Mouse (Mus musculus): ENCODE measurements around the gene Ntn3.

Ntn3 gene

DNA sequence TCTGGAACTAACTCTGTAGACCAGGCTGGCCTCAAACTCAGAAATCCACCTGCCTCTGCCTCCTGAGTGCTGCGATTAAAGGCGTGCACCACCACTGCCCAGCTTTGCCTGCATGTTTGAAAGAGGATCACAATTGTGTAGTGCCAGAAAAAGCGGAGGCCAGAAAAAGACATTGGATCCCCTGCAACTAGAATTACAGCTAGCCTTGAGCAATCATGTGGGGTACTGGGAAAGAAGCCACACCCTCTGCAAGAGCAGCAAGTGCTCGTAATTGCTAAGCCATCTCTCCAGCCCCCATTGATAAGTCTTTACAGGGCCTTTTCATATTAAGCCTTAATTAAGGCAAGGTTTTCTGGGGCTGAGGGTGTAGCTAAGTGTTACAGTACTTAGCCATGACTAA, 17.9 kb downstream of the Ntn3 start:
- no peak for DNase-seq (ENCODE audit: extremely low read depth, low read depth)

DNA sequence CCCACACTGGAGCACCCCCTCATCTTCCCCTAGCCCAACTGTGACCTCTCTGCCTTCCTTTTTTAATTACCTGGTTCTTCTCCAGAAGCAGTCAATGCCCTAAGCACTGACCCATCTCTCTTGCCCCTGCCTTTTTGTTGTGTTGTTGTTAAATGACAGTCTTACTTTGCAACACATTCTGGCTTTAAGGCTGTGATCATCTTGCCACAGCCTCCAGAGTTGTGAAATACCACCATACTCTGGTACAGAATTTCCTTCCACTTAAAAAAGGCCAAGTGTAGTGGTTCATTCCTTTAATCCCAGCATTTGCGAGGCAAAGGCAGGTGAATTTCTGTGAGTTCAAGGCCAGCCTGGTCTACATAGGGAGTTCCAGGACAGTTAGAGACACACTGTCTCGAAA, 18.4 kb downstream of the Ntn3 start:
- no peak for DNase-seq (ENCODE audit: extremely low read depth, low read depth)

DNA sequence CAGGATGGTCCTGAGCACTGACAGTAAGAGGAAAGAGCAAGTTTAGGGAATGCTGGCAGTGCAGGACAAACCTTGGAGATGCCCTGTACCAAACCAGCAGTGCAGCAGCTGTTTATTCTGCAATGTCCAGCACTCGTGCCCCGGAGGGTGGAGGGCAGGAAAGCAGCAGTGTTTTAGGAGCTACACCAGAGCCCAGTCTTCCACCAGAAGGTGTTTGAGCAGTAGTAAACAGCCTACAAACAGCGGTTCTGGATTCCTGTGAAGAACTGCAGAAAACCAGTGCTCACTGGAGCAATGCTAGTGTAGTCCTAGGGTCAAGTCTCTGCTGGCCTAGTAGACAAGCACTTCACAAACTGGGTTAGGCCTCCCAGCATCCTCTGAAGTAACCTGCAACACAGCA, 35.1 kb downstream of the Ntn3 start:
- DNase-seq (ENCODE audit: extremely low read depth, low read depth), result no peak

DNA sequence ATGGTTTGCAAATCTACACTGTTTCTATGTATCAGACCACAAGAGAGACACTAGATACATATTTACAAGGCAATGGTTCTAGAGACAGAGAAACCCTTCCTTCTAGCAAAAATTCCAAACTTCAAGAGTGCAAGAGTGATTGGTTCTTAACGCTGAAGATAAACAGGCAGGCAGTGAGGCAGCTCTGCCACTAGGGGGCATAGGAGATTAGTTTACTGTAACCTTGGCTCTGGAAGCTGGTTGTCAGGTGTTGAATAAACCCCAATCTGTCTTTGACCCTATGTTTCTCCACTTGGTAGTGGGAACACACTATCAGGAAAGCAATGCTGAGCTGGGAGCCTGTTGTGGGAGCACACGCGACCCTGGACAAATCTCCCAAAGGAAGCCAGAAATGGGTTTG, 35.9 kb downstream of the Ntn3 start:
- peak; percentile 57 for DNase-seq (ENCODE audit: extremely low read depth, low read depth)

DNA sequence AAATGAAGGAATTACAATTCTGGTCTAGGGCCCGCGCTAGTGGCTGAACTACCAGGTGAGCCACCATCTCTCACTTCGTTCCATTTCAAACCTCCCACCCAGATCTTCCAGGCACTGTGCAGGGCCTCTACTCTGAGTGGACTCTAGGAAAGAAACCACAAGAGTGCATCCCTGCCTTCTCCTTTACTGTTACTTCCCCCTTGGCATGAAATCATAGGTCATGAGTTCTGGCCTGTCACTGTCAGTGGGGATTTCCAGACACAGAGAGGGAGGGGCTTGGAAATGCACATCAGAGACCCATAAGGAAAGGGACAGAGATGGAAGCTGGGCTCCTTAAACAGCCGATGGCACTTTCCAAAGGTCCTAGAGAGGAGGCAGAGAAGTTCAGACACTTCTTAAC, 37.6 kb downstream of the Ntn3 start:
- no peak for DNase-seq (ENCODE audit: extremely low read depth, low read depth)

DNA sequence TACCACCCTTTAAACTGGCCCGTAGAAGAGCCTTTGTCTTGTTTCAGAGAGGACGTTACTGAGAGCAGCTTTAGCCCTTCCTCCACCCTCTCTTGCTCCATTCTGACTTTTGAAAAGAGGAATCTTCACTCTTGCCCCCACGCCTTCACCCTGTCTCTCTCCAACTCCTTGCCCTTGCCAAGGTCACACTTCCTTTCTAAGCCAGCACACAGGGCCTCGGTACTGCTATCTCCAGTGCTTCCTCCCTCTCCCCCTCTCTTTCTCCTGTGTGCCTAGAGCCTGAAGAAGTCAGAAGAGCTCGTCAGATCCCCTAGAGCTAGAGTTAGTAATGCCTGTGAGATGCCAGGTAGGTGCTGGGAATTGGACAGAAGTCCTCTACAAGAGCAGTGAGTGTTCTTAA, 38.6 kb downstream of the Ntn3 start:
- peak; percentile 29 for DNase-seq (ENCODE audit: extremely low read depth, low read depth)

DNA sequence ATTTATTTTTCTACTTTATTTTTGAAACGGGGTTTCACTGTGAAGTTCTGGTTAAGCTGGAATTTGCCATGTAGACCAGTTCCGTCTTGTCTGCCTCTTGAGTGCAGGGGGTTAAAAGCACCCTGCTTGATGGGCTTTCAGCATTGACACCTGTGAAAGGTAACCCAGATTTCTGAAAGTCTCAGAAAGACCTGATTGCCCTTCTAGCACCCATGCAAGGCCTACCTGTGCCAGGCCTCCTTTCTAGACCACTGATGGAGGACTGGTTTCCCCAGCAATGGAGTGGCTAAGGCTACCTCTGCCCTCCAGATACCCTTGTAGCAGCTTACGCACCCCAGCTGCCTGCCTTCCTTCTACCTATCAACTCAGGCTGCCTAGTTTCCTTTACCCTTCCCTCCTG, 39.2 kb downstream of the Ntn3 start:
- DNase-seq (ENCODE audit: extremely low read depth, low read depth), result no peak

DNA sequence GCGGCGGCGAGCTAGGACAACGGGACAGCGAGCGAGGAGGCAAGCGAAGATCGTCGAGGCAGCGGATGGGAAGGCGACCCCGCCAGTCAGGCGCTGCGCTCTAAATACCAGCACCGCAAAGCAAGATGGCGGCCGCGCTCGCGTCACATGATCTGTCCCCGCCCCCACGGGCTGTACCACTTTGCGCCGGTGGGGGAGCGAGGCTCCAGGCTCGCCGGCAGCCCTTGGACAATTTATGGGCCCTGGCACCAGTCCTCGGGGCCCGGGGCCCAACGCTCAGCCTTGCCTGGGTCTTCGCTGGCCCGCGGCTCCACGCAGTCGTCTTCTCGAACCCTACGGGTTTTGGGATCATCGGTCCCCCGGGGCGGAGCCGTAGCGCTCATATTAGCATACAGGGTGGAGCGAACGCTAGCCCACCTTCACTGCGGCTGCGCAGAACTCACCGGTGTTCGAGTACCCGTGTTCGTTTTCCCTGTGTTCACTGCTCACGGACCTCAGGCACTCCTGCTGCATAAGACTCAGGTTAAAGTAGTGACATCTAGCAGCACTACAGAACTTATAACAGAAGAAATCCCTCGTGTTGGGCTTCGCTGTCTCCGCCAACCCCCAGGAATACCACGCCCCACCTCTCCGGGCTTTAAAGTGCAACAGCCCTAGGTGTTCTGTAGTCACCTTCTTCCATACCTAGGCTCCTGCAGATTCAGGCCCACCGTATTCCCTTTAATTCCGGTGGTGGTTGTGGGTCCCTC, 39.8 kb downstream of the Ntn3 start, which contains the start of gene Atp6v0c:
TSS of gene Atp6v0c (minus strand) at position 386 of the 749 bp plus-strand sequence.
- peak; percentile 85 for DNase-seq (ENCODE audit: extremely low read depth, low read depth)

DNA sequence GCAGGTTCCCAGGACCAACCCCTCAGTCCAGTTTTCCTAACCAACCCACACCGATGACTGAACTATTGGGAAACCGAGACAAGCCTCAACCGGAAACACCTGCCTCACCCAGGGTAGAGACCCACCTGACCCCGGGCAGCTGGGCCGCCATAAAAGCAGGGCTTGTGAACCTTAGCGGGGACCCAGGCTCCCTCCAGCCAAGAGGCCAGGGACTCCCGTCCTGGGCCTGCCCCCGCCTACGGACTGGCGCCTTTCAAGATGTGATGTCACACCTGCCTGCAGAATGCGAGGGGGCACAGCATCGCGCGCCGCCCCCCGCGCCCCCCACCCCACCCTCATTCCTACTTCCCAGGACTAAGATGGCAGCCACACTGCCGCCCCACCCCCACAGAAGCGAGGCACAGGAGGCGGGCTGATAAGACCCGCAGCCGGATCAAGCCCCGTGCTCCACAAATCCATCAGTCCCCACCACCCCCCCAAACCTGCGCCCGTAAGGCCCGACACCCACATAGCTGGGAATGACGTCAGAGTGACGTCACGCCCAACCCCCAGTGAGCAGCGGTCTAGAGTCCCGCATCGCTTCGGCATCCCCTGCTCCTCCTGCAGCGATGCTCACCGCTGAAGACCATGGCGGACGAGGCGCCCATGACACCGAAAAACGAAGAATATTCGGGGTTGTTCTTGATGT, 40.6 kb downstream of the Ntn3 start:
- peak; percentile 53 for DNase-seq (ENCODE audit: extremely low read depth, low read depth)

DNA sequence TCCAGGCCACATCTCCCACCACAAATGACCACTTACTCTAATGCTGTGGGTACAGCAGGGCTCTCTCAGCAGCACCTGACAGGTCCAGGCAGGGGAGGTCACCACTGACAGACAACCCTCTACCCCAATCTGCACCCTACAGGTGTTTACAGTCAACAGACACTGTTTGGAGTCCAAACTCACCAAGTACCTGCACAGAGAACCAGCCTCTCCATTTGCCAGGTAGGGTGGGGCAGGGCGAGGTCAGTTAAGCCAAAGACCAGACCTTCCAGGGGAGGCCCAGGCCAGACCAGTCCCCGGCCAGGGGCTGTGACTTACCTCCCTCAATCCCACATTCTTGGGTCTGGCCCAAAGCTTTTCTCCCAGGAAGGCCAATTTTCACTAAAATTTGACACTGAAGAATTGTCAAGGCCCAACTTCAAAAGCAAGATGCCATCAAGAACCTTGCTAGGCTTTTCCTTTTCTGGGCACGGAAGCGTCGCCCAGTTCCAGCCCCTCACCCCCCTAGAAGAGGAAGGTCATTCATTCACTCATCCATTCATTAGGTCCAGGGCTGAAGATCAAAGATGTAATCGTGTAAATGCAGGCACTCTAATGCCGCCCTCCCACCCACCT, 41.3 kb downstream of the Ntn3 start:
- no peak for DNase-seq (ENCODE audit: extremely low read depth, low read depth)

DNA sequence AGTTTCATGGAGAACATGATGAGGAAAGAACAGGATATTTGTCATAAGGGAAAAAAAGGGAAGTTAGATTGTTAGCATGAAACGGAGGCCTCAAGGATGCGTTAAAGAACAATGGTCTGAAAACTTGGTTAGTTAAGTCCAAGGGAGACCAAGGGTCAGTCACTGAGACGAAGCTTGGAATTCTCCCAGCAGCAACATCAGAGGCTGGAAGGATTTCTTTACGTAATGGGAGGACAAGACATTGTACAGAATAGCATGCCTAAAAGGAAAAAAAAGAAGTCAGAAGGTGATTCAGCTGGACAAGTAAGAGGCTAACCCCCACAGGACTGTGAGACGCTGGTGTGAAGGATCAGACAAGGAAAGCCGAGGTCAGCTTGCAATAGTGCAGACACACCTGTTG, 42.2 kb downstream of the Ntn3 start:
- peak; percentile 30 for DNase-seq (ENCODE audit: extremely low read depth, low read depth)

DNA sequence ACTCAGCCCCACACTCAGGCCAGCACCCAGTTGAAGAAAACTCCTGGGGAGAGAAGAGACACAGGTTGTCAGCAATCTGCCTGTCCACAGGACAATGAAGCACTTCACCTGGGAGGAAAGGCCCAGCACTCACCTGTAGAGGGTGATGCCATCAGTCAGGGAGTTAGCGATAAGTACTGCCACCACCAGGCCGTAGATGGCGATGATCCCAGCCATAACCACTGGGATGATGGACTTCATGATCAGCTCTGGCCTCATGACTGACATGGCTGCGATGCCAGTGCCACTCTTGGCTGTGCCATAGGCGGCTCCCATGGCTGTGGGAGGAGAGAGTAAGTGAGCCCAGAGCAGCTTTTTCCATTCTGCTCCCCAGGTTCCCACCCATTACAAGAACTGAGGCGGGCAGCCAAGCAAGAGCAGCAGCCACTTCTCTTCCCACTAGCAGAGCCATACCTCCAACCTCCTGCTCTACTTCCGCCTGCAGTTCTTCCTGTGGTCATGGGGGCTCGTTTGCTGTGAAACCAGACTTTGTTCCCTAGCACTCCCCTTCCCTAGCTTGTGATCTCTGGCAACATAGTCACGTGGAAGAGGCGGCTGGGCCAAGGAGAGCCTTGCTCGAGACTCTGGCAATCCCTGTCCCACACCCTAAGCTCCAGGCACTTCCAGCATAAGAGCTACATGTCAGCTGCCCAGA, 44.6 kb downstream of the Ntn3 start:
- no peak for DNase-seq (ENCODE audit: extremely low read depth, low read depth)

DNA sequence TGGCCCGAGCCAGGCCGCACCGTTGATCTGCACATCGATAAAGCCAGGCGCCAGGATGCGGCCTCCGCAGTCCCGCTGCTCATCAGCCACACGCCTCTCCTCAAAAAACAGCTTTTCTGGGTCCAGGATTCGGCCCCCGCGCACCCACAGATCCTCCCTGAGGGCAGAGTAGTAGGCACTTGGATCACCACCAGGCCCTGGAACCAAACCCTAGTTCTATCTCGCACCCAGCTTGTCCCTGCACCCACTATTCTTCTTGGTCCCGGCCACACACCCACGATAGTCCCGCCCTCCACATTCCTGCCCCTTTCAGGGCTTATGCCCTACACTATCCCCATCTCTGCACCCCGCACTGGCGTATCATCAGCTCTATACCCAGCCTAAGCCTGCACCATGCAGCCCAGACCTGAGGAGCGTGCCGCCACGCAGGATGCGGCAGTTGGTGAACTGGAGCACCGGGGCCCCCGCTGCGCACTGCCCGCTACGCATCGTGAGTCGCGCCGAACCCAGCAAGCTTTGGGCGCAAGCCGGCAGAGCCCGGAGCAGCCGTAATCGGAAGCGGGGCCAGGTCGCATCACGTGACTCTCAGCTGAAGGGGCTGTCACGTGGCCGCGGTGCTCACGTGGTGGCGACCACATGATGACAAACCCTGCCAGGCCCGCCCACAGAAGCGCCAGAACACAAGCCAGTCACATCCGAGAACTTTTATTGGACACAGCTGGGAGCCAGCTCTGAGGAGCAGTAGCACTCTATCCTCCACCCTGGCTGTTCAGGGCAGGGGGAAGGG, 46.0 kb downstream of the Ntn3 start, which contains the start of gene Amdhd2:
TSS of gene Amdhd2 (minus strand) at position 591 of the 787 bp plus-strand sequence.
- peak; percentile 85 for DNase-seq (ENCODE audit: extremely low read depth, low read depth)

DNA sequence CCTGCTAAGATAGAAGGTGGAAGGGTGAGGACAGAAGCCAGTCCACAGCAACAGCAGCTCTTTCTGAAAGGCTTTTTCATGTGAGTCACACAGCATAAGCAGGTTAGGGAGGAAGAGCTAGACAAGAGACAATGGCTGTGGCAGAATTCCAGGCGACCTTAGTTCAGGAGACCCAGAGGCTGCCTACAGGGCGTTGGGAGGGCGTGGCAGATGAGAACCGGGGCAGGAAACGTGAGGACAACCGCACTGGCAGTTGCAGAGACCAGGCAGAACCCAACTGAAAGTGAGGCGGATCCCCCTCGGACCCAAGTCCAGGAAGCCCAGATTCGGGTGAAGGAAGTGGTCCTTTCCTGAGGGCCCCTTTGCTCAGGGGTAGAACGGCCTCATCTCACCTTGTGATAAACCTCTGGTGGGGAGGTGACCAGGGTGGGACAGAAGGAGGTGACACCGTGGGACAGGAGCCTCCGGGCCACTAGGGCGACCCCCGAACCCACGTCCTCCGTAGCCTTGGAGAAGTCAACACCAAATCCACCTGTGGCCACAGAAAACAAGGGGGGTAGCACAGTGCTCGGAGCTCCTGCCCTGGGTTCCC, 46.7 kb downstream of the Ntn3 start:
- DNase-seq (ENCODE audit: extremely low read depth, low read depth), result peak; percentile 17

DNA sequence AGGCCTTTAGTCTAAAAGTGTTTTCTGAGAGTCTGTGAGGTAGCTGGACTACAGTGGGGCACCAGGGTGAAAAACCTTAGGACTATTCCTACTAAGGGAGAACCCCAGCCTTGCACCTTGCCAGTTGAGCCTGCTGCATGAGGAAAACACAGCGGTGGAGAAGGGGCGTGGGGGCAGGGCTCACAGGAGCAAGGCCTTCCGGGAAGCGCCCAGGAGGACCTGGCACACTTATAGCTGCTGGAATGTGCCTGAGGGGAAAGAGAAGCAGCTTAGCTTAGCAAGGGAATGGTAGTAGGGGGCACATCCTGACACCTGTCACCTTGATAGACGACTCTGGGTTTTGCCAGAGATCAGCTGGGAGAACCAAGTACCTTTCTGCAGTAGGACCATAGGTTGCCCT, 47.9 kb downstream of the Ntn3 start:
- no peak for DNase-seq (ENCODE audit: extremely low read depth, low read depth)

DNA sequence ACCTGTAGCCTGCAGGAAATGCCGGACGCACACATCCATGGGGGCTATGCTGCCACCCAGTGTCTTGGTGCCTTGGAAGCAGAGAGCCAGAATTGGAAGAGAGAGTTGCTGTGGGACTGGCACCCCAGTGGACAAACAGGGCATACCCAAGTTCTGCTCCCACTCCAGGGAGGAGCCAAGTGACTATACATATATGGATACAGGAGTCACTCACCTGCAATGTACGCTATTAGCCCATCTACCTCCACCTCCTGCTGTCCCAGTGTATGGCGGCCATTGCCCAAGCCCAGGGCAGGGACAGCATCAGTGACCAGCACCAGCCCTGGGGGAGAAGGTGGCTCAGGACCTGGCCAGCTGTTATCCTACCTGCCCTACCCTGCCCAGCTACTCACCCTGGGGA, 51.8 kb downstream of the Ntn3 start:
- no peak for DNase-seq (ENCODE audit: extremely low read depth, low read depth)

DNA sequence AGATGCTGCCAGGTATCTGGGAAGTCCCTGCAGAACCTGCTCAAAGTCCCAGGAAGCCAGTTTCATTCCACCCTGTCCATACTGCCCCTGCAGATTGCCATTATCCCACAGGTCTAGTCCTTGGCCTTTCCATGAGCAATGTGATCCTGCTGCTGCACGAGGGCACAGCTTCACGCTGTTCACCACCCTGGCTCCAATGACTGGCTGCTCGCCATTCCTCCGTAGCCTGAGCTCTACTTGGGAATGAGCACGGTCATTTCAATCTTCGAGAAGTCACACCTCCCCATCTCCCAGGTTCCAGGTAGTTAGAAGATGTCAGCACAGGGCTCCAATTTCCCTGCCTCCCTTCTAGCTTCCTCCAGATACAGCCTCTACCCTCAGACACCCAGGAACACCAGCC, 52.2 kb downstream of the Ntn3 start:
- no peak for DNase-seq (ENCODE audit: extremely low read depth, low read depth)

DNA sequence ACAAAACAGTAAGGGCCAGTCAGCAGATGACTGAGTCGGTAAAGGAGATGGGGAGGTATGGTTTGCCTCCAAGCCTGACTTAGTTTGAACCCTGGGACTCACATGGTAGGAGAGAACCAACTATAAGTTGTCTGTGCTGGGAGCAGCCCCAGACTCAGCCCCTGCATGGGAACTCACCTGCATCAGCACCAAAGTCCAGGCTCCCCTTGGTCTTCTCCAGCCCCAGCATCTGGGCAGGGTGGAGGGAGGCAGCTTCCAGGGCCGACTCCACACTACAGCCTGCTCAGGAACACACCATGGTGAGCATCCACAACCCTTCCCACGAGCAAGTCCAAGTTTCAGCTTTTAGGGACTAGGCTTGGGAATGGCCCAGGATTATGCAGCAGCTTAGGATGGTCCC, 52.9 kb downstream of the Ntn3 start:
- DNase-seq (ENCODE audit: extremely low read depth, low read depth), result no peak

DNA sequence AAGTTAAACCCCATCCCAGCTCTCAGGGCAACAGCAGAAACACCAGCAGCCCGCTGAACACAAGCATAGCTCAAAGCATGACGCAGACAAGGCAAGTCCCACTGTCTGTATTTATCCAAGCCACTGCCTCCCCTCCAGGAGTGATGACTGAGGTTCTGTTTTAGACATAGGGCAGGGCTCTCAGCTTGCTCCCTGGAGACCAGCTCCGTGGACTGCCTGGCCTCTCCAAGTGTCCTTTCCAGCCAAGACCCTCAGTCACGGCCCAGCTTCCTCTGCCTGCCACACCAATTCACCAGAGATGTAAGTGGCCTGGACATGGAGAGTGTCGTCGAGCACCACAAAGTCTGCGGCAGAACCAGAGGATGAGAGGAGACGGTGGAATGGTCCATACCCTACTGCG, 53.6 kb downstream of the Ntn3 start:
- DNase-seq (ENCODE audit: extremely low read depth, low read depth), result no peak

DNA sequence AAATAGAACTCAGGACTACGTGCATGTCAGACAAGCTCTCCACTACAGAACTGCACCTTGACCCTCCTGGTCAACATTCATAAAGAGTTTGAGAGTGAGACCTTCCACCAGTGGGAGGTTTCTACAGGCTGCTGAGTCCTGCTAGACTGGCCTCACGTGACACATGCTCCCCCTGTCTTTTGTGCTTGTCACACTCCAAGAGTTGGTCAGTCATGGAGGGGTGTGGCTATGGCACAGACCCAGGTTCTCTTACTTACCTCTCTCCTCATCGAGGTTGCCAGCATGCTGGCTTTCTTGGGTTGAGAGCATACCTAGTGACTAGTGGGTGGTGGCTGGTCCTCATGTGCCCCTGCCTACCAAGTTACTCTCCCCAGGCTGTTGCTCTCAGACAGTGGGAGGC, 54.9 kb downstream of the Ntn3 start:
- DNase-seq (ENCODE audit: extremely low read depth, low read depth), result no peak

Data from MEL-GATA-1-ER (cell line).